Mouse (Mus musculus) monocyte, adult 2 months (primary cell): ENCODE results near the gene Psmd11.

ENCODE experiments used
- DNase-seq, 2 experiments: peaks; one replicate each; pipeline ENCODE4 v3.0.0; 2022; ENCODE audit warnings: low spot score in 2 of 2, low read depth in 1 of 2

Gene Psmd11

DNA sequence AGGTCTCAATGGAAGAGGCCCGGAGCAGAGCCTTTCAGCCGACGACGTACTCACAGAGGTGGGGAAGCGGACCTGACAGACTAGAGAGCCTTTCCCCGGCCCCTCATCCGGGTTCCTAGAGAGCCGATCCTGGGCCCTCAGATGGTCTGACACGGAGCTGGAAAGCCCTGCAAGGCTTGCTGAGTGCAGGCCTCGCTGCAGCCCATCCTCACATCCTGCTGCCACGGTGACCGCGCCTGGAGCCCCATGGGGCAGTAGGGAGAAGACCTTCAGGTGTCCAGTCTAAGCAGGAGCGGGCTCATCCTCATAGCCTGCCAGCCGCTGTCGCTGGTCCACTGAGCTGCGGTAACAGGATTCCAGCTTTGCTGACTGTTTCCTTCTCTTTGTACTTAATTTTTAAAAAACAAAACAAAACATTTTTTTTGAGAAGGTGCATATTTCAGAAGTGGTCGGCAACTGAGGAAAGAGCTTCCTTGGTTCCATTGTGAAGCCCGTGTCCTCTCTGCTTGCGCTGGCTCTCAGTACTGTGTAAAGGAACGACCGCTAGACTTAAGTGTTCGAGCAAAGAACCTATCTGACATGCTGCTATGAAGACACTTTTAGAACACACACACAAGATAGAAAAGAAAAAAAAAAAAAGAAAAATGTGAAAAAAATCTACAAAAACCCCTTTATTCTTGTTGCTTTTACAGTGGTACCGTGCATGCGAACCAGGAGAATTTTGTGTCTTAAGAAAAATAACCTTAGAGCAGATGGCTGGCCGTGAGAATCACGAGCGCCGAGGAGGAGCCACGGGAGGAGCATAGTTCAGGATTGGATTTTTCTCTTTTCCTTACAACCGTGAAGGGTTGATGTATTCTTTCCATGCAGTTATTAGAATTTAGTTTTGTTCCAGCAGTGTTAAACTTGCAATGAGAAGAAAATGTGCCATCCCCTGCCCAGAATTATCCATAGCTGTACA, 51.8 kb downstream of the Psmd11 start:
- DNase-seq, result no peak

DNA sequence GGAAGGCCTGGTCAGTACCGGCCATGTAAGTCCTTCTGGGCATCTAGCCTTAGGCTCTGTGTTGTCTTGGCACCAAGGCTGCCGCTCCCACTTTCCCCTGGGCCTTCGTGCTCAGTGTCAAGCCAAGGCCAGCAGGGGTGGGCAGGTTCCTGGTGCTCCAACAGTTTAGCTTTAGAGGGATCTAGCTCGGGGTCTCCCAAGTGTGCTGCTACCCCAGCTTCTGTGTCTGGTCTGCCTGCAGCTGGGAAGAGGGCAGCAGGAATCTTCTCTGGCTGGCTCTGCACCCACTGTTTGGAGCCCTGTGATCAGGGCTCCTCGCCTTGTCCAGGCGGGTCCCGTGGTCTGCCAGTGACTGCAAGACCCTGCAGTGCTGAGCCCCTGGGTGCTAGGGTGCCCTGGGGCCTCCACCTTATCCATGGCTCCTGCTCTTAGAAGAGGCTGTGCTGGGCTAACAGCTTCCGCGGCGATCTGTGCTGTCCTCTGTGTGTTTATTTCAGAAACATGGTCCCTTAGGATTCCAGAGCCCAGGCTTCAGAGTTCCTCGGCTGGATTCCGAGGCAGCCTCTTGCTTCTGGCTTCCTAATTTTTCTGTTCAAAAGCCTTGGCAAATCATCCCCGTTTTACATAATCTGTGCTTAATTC, 53.1 kb downstream of the Psmd11 start:
- no peak for DNase-seq

DNA sequence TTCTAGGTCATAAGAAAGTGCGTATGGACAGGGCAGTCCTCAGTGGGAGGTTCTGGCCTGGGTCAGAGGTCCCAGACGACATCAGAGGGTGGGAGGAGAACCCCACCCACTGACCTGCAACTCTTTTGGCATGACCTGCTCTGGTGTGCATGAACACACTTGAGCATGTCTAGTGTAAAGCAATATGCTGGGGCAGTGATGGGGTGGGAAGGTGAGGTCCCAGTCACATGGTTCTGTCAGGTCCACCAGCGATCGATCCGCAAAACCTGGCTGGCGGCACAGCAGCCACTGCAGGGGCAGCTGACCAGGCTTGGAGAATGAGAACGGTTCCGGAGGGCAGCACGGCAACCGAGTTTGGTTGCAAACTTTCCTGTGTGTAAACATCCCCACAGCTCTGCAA, 53.9 kb downstream of the Psmd11 start:
- no peak for DNase-seq

DNA sequence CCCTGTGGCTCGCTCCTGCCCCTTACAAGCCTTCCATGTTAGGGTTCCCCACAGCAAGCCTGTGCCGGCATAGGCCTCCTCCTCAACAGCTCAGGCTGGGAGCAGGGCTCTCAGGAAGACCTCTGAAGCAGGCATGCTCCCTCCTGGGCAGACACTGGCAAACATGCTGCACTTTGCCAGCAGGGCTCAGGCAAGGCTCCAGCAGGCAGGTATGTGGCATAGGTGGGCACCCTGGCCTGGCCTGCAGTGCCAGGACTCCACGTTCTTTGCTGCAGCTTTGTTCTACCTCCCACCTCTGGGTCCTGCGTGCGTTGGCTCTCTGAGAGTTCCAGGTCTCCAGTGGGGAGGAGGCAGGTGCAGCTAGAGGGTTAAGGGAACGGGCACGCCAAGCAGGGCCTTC, 54.5 kb downstream of the Psmd11 start:
- DNase-seq, result no peak

DNA sequence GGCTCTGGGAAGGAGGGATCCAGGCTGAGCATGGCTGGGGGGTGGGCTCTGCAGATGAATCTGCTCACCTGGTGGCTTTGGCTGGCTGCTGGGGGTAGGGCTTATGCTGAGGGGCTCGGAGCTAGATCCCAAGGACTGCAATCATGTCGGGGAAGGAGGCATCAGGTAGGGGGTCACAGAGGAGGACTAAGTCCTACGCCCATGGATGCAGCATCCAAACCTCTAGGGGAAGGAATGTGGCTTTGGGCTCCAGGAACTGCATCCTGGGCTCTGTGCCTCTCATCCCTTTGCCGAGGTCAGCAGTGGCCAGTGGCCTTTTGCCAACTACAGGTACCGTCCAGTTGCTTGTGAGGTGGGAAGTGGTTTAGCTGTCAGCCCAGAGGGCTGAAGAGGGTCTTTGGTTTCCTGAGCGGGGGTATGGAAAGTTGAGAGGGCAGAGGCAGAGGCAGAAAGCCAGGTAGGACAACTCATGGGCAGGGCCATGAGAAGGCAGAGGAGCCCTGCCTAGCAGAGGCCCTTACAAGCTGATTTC, 55.2 kb downstream of the Psmd11 start:
- no peak for DNase-seq

DNA sequence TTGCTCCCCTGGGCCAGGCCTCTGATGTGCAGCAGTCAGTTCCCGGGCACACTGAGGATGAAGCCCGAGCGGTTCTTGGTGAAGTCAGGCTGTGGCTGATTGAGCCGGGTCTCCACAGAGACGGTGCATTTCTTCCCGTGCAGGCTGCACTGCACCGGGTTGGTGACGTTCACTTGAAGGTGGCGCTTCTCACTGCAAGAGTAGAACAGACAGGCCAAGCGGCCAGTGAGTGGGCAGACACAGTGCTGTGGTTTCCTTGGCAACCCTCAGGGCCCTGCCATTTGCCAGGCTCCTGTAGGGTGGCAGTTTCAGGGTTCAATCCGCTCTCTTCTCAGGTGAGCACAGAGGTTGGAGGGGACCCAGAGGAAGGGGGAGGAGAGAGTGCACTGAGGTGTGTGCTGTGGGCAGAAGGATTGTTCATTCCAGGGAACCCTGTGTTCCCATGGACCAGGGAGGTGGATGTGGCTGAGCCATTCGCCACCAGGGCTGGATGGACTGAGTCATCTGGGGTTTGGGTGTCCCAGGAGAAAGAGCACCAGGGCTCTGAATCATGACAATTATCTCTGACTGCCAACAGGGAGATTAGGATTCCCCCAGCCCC, 55.9 kb downstream of the Psmd11 start:
- no peak for DNase-seq

DNA sequence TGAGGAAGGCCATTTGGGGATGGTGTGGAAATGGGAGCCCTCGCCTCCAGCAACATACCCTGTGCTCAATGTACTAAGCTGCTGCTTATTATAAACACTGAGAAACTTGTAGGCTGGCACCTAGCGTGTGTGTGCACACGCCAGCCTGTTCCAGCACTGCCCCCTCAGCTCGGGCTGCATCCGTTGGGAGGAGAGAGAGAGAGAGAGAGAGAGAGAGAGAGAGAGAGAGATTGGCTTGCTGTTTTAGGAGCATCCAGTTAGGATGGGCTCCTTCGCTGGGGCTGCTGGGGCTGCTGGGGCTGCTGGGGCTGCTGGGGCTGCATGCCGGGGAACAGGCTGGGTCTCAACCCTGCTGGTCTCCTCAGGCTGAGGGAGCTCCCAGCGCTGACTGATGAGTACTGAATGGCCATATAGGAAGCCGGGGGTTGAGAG, 56.7 kb downstream of the Psmd11 start:
- no peak for DNase-seq

DNA sequence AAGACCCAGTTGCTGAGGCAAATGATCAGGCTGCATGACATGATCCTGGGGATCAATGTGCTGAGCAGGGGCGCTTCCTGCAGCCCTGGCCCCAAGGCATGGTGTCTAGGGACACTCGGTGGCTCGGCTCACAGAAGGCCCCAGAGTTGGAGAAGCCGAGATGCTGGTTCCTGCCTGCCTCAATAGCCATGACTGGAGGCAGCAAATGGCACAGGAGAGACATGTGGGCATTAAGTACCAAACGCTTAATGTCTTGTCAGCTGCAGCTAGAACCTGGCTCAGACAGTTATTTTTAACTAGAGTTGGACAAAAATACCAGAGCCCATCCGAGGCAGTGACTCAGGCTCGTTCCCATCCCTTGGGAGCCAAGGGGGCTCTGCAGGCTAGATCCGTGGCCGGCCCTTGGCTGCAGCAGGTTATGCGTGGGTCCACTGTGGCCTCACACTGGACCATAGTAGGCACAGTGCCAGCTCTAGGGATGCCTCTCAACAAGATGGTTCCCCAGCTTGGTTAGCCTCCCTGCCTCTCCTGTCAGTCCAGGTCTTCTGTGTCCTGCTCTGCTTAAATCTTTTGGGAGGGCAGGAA, 57.3 kb downstream of the Psmd11 start:
- no peak for DNase-seq

DNA sequence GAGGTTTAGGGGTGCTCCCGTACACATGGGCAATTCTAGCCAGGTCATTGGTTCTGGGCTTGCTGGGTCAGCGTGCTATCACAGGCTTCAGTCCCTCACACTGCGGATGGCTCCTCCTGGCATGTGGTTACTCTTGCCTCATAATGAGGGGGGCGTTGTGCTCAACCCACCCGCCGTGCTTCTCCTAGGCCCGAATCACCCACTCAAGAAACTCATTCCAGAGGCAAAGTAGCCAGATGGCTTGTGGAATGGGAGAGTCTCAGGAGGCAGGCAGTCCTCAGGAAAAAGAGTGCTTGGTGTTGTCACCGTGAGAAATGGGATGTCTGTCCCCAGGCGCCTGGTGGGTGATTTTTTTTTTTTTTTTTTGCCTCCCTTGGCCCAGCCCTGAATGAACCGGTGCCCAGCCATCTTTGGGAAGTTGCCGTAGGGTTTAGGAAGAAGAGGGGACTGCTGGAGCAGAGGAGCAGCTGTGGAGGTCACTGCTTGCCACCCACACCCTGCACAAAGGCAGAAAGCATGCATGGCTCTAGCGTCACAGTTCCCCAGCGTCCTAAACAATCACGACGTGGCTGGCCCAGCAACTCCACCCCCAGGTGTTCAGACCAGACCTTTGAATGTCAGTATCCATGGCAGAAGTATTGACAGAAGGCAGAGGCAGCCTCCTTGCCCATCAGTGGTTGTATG, 59.6 kb downstream of the Psmd11 start:
- no peak for DNase-seq

DNA sequence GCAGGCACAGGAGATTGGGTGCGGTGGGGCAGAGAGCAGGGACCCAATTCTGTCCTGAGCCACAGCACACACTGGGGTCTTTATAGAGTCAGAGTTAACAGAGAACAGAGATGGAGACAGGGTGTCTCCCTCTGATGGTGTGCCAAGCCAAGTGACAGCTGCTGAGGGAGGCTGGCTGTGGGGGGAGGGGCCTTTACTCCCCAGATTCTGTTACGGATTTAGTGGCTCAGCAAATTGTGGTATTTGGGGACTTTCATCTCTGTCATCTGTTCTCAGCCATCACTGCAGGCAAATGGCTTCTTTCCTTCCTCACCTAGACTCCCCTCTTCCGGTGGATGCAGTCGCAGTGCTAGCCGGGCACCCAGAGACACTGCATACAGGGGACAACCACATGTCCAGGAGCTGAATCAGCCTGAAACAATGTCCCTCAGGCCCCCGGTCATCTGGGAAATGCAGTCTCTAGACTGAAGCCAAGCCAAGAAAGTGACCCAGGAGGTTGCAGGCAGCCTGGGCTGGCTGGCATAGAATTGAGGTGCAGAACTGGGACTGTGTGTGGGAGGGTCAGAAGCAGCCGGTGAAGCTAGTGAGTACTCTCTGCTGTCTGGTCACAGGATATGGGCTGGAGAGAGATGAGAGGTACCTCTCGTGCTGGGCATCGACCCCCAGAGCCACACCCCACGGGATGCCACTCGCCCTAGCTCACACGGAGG, 60.9 kb downstream of the Psmd11 start:
- no peak for DNase-seq

DNA sequence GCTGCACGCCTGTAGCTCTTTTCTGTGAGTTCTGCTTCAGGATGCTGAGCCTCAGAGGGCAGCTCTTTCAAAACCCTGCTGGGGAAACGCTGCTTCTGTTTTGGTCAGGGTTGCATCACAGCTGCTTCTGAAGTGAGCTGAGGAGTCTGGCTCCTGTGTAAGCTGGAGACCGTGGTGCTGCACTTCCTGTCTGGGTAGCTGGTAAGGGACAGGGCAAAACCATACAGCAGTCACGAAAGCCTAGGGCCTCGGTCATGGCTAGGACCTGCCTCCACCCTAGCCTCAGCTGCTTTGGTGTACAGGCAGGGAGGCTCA, 61.4 kb downstream of the Psmd11 start:
- DNase-seq, result peak; percentile 36 to 37

DNA sequence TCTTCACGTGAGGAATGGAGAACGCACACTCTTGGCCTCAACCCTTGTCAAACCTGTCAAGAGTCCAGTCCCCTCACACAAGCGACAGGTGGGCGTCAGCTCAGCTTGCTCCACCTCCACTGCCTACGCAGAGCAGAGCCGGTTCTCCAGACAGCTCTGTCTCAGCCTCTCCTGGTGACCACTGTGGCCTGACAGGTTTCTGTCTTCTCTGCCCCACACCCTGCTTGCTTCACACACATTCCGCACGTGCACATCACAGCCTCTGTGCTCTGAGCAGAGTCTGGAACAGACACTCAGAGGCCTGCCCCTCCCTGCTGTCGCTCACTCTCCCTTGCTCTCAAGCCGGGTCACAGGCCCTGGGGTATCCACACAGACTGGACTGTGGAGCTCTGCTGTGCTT, 62.4 kb downstream of the Psmd11 start:
- DNase-seq, result no peak

DNA sequence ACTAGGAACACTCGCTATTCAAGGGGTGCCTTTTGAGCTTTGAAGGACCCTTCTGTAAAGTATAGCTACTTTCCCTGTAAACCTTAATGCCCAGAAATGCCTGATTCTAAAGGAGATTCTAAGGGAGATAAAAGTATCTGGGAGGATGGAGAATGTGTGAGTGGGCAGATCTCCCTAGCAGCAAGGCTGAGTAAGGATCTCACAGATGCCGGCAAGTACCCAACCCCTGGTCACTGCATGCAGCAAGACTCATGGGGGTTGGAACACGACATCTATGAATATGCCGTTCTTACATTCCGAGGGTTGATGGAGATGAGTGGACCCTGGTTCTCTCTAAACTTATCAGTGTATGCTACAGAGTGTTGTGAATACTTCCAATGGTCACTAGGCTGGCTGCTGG, 64.8 kb downstream of the Psmd11 start:
- DNase-seq, result no peak

DNA sequence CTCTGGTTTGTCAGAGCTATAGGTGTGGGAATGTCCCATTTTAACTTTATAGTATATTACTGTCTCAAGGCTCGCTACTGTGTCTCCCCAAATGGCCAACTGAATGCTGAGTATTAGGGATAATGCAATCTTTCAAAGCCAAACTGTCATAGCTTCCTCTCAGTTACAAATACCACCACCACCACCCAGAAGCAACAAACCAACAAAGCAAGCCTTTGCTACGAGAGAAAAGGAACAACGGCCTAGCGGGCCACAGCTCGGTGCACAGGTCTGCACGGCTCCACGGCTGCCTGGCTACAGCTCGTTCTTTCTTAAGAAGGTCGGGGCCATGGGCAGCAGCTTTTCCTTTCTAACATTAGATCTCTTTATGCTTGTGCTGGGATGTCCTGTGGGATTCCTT, 66.4 kb downstream of the Psmd11 start:
- no peak for DNase-seq

DNA sequence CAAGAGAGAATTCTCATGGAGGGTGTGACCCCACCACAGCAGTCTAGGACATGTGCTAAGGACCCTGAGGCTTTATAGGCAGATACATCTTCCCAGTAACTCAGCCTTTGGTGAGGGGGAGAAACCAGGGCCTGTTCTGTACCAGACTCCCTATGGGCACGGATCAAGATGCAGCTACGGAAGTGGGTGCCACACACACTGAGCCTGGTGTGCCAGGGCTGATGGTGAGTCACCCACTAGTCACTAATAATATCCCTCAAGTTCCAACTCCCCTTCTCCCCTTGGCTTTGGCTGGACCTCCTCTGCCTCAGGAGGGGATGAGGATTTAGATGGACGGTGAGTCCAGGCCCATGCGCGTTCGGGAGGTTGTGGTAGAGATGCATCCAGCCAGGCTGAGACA, 67.6 kb downstream of the Psmd11 start:
- DNase-seq, result no peak

DNA sequence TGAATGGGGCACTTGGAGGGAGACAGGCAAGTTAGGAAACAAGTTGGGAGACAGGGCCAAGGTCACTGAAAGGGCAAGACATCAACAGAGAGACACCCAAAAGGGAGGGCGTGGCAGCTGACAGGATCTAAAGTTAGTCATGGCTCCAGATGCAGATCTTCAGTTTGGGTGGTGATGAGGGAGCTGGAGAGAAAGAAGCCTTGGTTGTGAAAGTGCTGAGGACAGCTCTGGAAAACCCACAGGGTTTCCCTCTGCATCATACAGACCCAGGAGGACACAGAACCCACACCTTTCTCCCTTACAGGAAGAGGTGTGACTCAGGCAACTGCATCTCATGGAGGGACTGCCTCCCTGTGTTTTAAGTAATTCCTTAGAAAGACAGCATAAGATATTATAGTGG, 68.2 kb downstream of the Psmd11 start:
- DNase-seq, result no peak

DNA sequence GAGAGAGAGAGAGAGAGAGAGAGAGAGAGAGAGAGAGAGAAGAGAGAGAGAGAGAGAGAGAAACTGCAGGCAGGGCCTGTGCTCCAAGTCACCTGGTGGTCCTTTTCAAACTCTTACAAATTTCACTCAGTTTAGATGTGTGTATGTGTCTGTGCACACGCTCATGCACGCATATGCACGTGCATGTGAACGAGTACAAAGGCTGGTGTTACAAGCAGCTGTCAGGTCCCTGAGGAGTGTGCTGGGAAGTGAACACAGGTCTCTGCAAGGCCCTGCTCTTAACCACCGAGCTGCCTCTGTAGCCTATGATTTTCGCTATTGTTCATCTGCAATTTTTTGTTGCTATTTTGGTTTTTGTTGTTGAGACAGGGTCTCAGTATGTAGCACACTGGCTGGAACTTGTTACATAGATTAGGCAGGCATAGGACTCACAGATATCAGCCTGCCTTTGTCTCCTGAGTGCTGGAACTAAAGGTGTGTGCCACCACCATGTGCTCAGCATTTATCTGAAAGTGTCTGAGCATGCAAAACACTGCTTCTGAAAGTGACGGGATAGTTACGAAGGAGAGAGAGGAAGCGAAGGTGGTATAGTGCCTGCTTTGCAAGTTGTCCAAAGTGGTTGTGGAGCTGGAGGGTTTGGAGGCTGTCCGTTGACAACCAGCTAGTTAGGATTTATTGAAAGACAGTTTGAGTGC, 69.0 kb downstream of the Psmd11 start:
- DNase-seq, result no peak

DNA sequence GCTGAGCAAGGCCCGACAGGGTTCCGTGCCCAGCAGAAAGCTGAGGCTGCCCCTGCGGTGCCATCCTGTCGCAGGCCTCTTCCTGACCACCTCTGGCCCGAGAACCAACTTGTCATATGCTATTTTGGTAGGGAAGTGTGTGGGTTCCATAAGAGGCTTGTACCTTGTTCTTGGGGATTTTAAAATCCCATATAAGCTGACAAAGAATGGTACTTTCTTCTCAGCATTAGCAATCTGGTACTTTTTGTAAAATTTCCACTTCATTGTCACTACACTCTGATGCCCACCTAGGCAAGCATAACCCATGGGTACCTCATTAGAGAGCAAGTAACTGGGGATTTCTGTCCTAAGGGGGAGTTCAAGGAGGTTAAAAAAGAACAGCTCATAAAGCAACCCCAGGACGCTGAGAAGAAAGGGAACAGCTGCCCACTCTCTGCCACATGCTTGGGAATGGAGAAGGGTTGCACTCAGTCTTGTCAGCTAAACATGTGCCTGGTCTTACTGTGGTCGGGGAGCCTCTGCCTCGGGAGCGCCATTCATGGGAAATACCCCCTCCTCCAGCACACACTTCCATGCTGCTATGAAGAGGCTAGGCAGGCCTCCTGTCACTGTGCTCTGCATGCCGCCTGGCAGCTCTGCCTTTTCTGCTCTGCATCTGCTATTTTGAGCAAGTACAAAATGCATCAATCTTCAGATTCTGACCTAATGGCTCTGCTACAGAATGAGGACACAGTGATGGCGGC, 70.1 kb downstream of the Psmd11 start:
- DNase-seq, result no peak

DNA sequence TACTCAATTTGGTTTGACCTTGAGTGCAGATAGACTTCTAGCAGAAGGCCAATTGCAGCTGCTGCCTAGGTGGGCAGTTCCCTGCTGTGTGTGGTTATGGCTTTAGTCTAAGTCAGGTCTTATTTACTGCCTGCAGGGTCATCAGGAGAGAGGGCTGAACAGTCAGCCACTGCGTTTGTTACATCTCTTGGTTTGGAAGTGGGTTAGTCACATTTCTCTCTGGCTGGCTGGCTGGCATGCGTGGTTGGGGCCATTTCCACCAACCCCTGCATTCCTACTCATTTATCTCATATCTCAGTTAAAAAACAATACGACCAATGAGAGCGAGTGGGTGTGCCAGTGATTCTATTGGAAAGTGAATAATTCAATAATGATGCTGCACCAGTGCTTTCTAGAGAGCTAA, 71.1 kb downstream of the Psmd11 start:
- DNase-seq, result no peak
